Mouse (Mus musculus): ENCODE measurements around the gene Rab6a. TPM values are rescaled to one million over a fixed set of nuclear protein-coding genes. Genes with fewer than 3 reads are reported as not detected.

The Rab6a gene
- 61.5 TPM for total RNA-seq (2023)

GRCm38 (mm10) chr7:100607214-100608129, at the start of gene Rab6a:
TSS of gene Rab6a (plus strand) at chr7:100607410.

GRCm38 (mm10) chr7:100608130-100608741, 1.0 kb downstream of the Rab6a start, which contains the start of gene Mrpl48:
TSS of gene Mrpl48 (minus strand) at chr7:100608301.

GRCm38 (mm10) chr7:100662231-100662630, 55.0 kb downstream of the Rab6a start, which contains the start of gene Plekhb1:
TSS of gene Plekhb1 (minus strand) at chr7:100662414.

Other genes with a start within 250 kb of the Rab6a start
- gene C2cd3, start 235.2 kb upstream of the Rab6a start, total RNA-seq (2023): 68.1 TPM
- gene Ppme1, start 235.1 kb upstream of the Rab6a start, total RNA-seq (2023): 57.1 TPM
- 0.47 TPM for gene Ucp3, start 134.4 kb upstream of the Rab6a start, total RNA-seq (2023)
- gene Ucp2, start 114.1 kb upstream of the Rab6a start, total RNA-seq (2023): 710 TPM
- gene Dnajb13, start 92.5 kb upstream of the Rab6a start, total RNA-seq (2023): 2.9 TPM
- 6.7 TPM for gene Coa4, start 70.3 kb upstream of the Rab6a start, total RNA-seq (2023)
- gene Mrpl48, start 891 bp downstream of the Rab6a start, total RNA-seq (2023): 36.1 TPM
- not detected for gene Plekhb1, start 55.0 kb downstream of the Rab6a start, total RNA-seq (2023)
- 49.7 TPM for gene Fam168a, start 99.2 kb downstream of the Rab6a start, total RNA-seq (2023)

Data from CD4-positive naive resting alpha-beta T cell, adult 76 days (primary cell).